Mouse (Mus musculus) lung, postnatal 4 days (tissue): Measurements from ENCODE around the gene Fhad1.

ENCODE experiments used
- DNase-seq, 2 experiments: peaks; one replicate each; pipeline ENCODE4 v3.0.0; 2021

The Fhad1 gene

DNA sequence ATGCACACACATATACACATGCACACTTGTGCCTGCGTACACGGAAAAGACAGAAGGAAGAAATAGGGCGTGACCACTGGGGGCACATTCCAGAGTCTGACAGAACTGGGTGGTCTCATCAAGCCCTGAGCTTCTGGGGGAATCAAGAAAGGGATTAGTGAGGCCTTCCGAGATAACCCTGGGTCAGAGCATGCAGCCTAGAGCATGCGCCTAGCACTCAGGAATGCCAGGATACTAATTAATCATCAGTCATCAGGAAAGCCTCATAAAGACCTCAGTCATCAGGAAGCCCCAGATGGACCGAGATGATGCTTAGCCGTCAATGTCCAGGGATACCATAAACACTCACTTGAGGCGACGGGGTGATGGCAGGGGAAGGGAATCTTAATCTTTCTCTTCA lies 135.0 kb downstream of the Fhad1 start:
- no peak for DNase-seq

- no peak for DNase-seq
Measured at GRCm38 (mm10) chr4:141879074-141879473, 135.8 kb downstream of the Fhad1 start.

- DNase-seq: no peak
Measured at GRCm38 (mm10) chr4:141878621-141879020, 136.3 kb downstream of the Fhad1 start.

DNA sequence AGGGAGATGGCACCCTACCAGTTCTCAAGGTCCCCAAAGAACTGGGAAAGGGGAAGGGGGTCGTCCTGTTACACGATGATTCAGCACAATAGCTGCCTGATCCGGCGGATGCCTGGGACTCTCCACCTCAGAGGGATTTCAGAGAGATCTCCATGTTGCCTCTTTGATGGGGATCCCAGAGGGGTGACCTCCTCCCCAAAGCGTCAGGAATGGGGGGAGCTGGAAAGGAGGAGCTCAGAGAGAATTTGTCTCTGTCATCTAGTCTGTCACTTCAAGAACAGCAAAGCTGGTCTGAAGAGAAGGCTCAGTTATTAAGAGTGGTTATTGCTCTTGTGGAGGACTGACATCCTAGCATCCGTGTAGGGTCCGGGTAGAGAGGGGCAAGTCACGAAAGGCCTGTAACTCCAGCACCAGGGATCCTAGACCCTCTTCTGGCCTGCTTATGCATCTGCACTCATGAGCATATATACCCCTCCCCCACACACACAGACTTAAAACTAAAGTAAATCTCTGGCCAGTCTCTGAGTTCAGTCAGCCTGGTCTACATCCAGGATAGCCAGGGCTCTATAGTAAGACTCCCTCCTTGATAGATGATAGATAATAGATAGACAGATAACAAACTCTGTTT lies 139.3 kb downstream of the Fhad1 start:
- DNase-seq: no peak

DNA sequence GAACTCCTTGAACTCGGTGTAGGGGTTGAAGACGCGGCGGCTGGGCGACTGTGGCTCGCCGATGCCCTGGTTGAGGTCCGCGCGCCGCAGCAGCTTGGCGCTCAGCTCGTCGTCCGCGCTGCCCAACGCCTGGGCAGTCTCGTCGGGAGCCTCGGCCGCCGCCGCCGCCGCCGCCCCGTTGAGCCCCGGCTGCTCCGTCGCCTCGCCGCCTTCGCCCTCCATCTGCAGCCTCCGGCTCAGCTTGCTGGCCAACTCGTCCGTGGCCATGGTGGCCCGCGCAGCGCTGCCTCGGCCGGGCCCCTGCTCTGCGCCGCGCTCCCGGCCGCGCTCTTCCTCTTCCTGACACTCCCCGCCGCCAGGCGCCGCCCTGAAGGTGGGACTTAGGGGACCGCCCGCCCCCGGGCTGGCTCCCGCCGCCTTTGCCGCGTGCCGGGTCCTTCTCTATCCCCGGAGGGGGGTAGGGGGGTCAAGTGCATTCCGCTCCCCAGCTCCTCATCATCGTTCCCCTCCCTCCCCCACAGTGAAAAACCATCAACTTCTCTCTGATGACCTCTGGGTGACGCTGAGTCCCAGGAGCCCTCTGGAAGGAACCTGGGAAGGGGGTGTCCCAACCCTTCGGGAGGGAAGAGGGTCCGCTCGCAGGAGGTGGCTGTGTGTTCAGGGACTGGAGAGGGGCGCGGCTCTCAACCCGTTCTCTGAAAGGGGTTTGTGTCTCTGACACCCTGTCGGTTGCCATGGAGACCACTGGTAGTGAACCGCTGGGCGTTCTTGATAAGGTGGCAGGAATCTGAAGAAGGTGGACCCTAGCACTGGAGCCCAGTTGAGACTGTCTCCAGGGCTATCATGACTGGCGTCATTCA lies 140.1 kb downstream of the Fhad1 start, which contains the start of gene Efhd2:
Gene Efhd2, minus strand, starts transcription at position 320 of the 860 bp plus-strand sequence.
- peak; percentile 88 to 89 for DNase-seq

- no peak for DNase-seq
Measured at GRCm38 (mm10) chr4:141874111-141874600, 140.7 kb downstream of the Fhad1 start.

DNA sequence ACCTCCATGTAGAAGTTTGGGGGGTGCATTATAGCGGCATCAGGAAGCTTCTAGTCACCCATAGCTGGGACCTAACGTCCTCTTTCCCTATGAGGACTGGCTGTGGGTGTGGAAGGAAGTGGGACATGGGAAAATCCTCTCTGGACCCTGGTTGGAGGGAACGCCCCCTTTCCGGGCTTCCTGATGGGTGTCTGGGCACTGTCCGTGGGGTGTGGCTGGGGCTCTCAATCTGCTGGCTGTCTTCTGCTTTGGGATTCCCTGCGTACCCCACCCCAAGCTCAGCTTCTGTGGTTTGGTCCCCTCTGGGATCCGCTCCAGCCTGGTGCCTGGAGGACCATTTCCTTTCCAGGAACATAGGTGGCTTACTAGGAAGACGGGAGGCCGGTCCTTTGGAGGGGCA lies 141.9 kb downstream of the Fhad1 start:
- peak in 1 of 2 experiments; percentile 44 for DNase-seq

GRCm38 (mm10) chr4:141871909-141872308 lies 143.0 kb downstream of the Fhad1 start:
- peak; percentile 40 to 66 for DNase-seq

GRCm38 (mm10) chr4:141871333-141871725 lies 143.6 kb downstream of the Fhad1 start:
- DNase-seq: no peak

GRCm38 (mm10) chr4:141870666-141871332 lies 144.1 kb downstream of the Fhad1 start:
- DNase-seq: peak; percentile 72 to 73

- peak in 1 of 2 experiments; percentile 40 for DNase-seq
Measured at GRCm38 (mm10) chr4:141869436-141870215, 145.3 kb downstream of the Fhad1 start.

DNA sequence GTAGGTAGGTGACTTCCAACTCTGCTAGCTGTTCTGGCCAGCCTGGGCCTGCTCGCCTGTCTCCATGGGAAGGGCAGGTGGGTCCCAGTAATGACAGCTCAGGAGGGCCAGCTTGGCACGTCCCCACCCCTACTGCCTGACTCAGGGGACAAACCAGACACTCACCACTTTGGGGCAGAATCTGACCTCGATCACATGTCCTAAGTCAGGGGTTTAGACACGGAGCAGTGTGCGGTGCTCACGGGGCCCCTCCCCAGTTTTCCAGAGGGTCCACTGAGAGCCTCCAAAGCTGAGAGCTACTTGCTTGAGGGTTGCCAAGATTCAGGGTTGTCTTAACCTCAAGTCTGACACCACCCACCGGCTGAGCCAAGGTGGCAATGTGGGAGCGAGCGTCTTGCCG lies 146.8 kb downstream of the Fhad1 start:
- peak in 1 of 2 experiments; percentile 19 for DNase-seq

DNA sequence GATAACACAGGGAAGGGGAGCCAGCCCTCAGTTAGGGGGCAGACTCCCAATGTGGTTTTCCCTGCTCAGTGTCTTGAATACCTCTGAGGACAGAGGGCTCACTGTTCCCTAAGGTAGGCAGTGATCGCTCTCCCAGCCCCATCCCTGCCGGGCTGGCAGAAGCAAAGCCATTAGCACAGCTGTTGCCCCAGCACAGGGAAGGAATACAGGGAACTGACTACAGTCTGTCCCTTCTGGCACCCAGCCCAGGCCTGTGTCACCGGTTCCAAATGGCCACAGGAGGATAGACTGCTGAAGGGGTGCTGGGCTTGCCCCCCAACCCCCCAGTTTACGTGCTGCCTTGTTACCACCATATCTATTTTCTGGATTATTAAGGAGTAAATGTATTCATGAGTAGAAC lies 147.4 kb downstream of the Fhad1 start:
- DNase-seq: peak; percentile 61 to 72

- DNase-seq: peak; percentile 48 to 78
Measured at GRCm38 (mm10) chr4:141866933-141867490, 147.9 kb downstream of the Fhad1 start.

- peak in 1 of 2 experiments; percentile 13 for DNase-seq
Measured at GRCm38 (mm10) chr4:141865600-141865999, 149.3 kb downstream of the Fhad1 start.

DNA sequence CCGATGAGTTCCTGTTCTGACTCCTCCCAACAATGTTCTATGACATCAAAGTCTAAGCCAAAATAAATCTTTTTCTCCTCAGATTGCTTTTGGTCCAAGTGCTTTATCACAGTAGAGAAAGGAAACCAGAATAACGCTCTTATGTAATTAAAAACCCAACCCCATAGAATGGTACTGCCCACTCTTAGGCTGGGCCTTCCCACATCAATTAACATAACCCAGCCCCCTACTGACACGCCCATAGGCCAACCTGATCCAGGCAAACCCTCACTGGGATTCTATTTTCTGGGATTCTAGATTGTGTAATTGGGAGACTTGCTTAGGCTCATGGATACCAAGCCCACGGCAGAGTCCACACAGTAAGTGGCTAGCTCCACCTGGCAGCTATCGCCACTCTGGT lies 149.9 kb downstream of the Fhad1 start:
- DNase-seq: peak in 1 of 2 experiments; percentile 15

DNA sequence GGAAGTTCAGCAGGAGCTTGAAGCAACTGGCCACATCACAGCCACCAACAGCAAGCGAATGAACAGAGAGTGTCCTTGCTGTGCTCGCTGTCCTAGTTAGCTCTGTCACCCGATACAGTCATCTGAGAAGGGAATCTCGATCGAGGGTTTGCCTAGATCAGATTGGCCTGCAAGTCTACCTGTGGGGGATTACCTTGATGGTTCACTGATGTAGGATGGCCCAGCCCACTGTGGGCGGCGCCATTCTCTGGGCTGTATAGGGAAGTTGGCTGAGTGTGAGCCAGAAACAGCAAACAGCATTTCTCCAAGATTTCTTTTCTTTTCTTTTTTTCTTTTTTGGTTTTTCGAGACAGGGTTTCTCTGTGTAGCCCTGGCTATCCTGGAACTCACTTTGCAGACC lies 150.4 kb downstream of the Fhad1 start:
- DNase-seq: peak in 1 of 2 experiments; percentile 16

- DNase-seq: peak in 1 of 2 experiments; percentile 18
Measured at GRCm38 (mm10) chr4:141863726-141864280, 151.1 kb downstream of the Fhad1 start.

GRCm38 (mm10) chr4:141862867-141863266 lies 152.0 kb downstream of the Fhad1 start:
- no peak for DNase-seq

DNA sequence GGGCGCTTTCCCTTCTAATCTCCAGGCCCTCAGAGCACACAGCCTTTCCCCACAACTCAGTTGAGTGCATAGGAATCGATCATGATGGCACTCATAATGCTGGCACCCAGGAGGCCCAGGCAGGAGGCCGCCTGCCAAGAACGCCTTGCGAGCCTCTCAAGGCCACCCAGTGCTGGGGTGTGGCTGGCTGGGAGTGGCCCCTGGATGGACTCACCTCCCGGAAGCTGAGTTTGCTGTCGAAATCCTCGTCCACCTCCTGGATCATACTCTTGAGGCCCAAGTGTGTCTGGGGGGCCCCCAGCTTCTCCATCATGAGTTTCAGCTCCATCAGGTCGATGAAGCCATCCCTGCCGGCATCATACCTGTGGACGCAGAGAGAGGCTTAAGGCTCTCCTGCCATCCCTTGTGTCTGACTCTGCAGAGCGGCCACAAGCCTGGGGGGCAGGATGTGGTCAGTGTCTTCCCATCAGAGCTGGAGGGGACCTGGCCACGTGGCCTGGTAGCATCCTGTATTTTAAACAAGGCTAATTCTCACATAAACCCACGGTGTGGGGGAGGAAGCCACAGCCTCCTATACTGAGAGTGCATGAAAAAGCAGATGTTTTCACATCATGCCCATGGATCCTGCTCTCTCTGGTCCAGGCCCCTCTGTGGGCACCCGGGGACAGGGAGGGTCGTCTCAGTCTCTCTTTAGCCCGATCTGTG lies 153.1 kb downstream of the Fhad1 start:
- DNase-seq: peak; percentile 37 to 76

GRCm38 (mm10) chr4:141860246-141860841 lies 154.5 kb downstream of the Fhad1 start:
- DNase-seq: no peak
